Mouse (Mus musculus) stomach, embryonic 15.5 days (tissue): ENCODE measurements around the gene Slc25a12. TPM values are rescaled to one million over a fixed set of nuclear protein-coding genes. Genes with fewer than 3 reads are reported as not detected.

Experiments used
- ATAC-seq: fragments of 200-750 bp; cut with Nextera tagmentation; 2 replicates; pipeline ENCODE4 v1.8.0; 2017; ENCODE audit warnings: low read depth, moderate number of reproducible peaks, moderate TSS enrichment; ENCODE audit not compliant: insufficient read depth, low FRiP score
- H3K27ac ChIP-seq: fragments of 300-500 bp; sonication (generic); 2 replicates; pipeline ENCODE4 v1.5.1; 2015; ENCODE audit warnings: mild to moderate bottlenecking, inconsistent platforms
- H3K27me3 ChIP-seq: fragments of 300-500 bp; sonication (generic); replicated peaks from 2 replicates; pipeline ENCODE4 v1.6.1; 2015; ENCODE audit warnings: inconsistent platforms
- H3K36me3 ChIP-seq: fragments of 300-500 bp; sonication (generic); 2 replicates; pipeline ENCODE4 v1.6.1; 2015; ENCODE audit warnings: inconsistent platforms
- H3K4me1 ChIP-seq: fragments of 300-500 bp; sonication (generic); 2 replicates; pipeline ENCODE4 v1.6.1; 2015; ENCODE audit warnings: inconsistent platforms
- H3K4me2 ChIP-seq: fragments of 300-500 bp; sonication (generic); 2 replicates; pipeline ENCODE4 v1.6.1; 2015; ENCODE audit warnings: mild to moderate bottlenecking, inconsistent platforms
- H3K4me3 ChIP-seq: fragments of 300-500 bp; sonication (generic); replicated peaks from 2 replicates; pipeline ENCODE4 v1.5.1; 2015; ENCODE audit warnings: inconsistent platforms
- H3K9ac ChIP-seq: fragments of 300-500 bp; sonication (generic); 2 replicates; pipeline ENCODE4 v1.6.1; 2015; ENCODE audit warnings: inconsistent platforms
- H3K9me3 ChIP-seq: fragments of 300-500 bp; sonication (generic); 2 replicates; pipeline ENCODE4 v1.6.1; 2016; ENCODE audit warnings: inconsistent platforms
- WGBS: fragments of 180-500 bp; shearing (Covaris S2); methylation state at CpG from one replicate; pipeline ENCODE4 v1.1.7; 2015; 5-methylcytosine and 5-hydroxymethylcytosine counted together
- polyA plus RNA-seq: library from polyadenylated mRNA; unstranded; fragments of >200 nt; fragmentation: Nextera tagmentation; extraction: Ambion mirVana; gene quantifications from 2 replicates; pipeline ENCODE4 v1.2.1, GENCODE M21; 2015

Gene Slc25a12
- polyA plus RNA-seq, 1 experiment from 2014 or later, result 30.0 TPM

DNA sequence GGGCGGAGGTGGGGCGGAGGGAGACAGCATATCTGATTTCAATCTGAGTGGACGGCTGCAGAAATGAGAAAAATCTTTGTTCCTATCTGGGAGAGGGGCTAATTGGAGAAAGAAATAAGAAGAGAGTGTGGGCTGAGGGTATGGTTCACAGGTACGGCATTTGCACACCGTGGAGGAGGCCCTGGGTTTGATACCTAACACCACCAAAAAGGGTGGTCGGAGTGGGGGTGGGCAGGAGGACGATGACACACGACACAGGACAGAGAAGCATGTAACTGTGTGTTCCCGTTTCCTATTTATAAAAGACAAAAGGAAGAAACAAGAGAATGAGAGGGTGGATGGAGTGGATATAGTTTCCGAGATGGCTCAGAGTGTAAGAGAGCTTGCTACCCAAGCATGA is 20.4 kb downstream of the Slc25a12 start:
- Histone ChIP-seq H3K9me3 (no peaks in the 10 kb centered on the region), H3K4me2 (no peak overlapping the region), H3K27me3 (no peaks in the 10 kb centered on the region), H3K4me3 (no peak overlapping the region), H3K4me1 (no peaks in the 10 kb centered on the region), H3K27ac (no peak overlapping the region), H3K9ac (no peak overlapping the region), H3K36me3 (0 out of 2 replicates have a peak, but pooled peaks cover 8% of the 10 kb centered on the region)
- no peak for ATAC-seq
- WGBS, result 91% methylated on average over 10 of the region's 10 CpGs

DNA sequence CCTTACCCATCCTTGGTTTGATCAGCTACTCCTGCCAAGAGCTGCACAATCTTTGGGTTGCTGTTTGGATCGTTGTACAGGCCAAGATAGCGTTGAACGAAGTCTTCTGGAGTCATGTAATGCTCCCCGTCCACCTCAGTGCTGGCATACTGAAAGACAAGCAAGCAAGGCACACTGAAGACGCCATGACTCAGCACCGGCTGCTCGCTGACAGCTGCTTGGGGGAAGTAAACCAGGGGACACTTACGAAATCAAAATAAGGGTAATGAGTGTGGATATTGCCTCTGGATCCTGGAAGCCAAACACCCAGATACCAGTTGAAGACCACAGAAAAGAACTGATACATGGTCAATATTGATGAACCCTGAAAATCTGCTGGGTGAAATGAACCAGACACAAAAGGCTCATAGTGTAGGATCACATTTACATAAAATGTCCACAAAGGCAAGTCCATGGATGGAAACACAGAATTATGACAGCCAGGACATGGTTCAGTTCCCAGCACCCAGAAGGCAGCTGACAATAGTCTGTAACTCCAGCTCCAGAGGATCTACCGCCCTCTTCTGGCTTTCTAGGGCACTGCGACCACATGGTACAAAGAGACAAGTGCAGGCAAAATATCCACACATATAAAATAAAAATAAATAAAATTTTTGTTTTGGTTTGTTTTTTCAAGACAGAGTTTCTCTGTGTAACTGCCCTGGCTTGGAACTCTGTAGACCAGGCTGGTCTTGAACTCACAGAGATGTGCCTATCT is 23.5 kb downstream of the Slc25a12 start:
- Histone ChIP-seq H3K9ac (no peak overlapping the region), H3K4me3 (no peak overlapping the region), H3K27me3 (no peaks in the 10 kb centered on the region), H3K36me3 (0 out of 2 replicates have a peak, but pooled peaks cover 8% of the 10 kb centered on the region), H3K4me2 (no peak overlapping the region), H3K27ac (no peak overlapping the region), H3K9me3 (no peaks in the 10 kb centered on the region), H3K4me1 (no peaks in the 10 kb centered on the region)
- 91% methylated on average over 10 of the region's 10 CpGs for WGBS
- no peak for ATAC-seq

DNA sequence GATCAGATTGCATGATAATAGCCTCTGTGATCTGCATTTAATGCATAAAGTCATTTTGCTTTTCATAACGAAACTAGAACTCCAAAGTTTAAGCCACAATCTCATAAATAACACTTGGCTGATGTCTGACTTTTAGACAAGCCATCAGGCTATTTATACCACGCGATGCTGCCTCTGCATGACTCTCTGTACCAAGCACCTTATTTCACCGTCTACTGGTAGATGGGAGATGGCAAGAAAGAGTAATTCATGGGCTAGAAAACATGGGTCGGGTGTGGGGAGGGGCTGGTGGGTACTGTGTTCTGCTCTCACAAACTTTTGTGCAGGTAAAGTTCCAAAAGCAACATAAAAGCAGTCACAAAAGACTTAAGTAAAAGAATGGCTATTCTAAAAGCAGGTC is 27.4 kb downstream of the Slc25a12 start:
- no peaks in the 10 kb centered on the region for H3K27me3 ChIP-seq
- H3K27ac ChIP-seq, result no peak overlapping the region
- H3K9ac ChIP-seq, result no peak overlapping the region
- 67% methylated on average over 5 of the region's 5 CpGs for WGBS
- H3K9me3 ChIP-seq, result no peaks in the 10 kb centered on the region
- no peak overlapping the region for H3K4me3 ChIP-seq
- H3K4me2 ChIP-seq, result no peak overlapping the region
- no peaks in the 10 kb centered on the region for H3K4me1 ChIP-seq
- ATAC-seq, result no peak
- H3K36me3 ChIP-seq, result 0 out of 2 replicates have a peak, but pooled peaks cover 8% of the 10 kb centered on the region

DNA sequence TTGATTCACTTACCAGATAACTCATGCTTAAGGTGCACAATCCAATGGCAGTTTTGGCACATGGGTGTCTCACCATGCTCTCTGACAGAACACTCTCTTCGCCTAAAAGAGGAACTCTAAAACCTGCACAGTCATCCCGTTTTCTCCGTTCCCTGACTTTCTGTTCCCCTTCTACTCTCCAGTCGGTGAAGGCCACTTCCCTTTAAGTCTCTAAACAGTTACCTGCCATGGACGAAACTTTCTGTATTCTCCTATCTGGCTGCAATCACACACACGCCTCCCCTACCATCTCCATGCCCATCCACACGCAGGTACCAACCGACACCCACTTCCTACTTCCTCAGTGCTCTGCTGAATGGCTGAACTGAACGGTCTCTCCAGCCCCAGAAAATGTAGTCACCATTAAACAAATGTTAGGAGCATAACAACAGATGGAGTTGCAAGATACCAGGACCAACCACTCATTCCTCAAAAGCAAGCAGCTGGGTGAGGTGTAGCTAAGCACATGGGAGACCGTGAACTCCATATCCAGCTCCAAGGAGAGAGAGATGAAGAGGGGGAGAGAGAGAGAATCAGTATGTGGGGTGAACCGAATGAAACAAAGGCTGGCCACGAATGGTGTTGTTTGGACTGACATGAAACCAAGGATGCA is 29.3 kb downstream of the Slc25a12 start:
- no peak overlapping the region for H3K27ac ChIP-seq
- H3K4me1 ChIP-seq, result no peaks in the 10 kb centered on the region
- no peak for ATAC-seq
- 78% methylated on average over 12 of the region's 12 CpGs for WGBS
- no peaks in the 10 kb centered on the region for H3K27me3 ChIP-seq
- no peak overlapping the region for H3K4me2 ChIP-seq
- H3K4me3 ChIP-seq, result no peak overlapping the region
- H3K36me3 ChIP-seq, result 0 out of 2 replicates have a peak, but pooled peaks cover 4% of the 10 kb centered on the region
- no peak overlapping the region for H3K9ac ChIP-seq
- H3K9me3 ChIP-seq, result no peaks in the 10 kb centered on the region

DNA sequence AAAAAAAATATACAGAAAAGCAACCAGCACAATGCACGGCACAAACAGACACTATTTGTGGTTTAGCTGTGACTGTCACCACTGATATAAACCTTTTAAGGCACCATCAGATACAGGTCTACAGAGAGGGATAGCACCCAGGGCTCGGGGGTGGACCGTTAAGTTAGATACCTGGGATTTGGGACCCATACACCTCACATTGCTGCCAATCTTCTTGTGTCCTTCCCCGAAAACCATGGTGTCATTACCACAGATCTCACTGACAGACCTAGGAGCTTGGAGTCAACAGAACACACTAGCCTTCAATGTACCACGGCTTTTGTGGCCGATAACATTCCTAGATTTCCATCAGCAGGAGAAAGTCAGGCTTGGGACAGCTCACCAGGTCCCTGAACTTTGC is 30.9 kb downstream of the Slc25a12 start:
- 81% methylated on average over 6 of the region's 6 CpGs for WGBS
- Histone ChIP-seq H3K27me3 (no peaks in the 10 kb centered on the region), H3K27ac (no peak overlapping the region), H3K36me3 (peaks cover 3% of the 10 kb centered on the region; the same call in 1 of the 2 replicates), H3K4me1 (no peaks in the 10 kb centered on the region), H3K9me3 (no peaks in the 10 kb centered on the region), H3K9ac (no peak overlapping the region), H3K4me2 (no peak overlapping the region), H3K4me3 (no peak overlapping the region)
- no peak for ATAC-seq

DNA sequence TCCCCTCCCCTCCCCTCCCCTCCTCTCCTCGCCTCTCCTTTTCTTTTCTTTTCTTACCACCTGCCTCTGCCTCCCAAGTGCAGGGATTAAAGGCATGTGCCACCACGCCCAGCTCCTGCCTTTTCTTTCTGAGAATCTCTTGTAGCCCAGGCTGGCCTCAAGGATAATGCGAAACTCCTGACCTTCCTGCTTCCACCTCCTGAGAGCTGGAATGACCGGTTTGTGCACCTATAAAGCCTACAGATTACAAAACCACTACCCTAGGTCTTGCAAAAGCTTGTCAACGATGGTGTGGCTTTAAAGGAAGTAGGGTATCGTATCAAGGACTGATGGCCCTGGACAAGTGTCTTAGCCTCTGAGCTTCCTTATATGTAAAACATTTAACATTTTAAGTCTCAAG is 31.3 kb downstream of the Slc25a12 start:
- H3K36me3 ChIP-seq, result peaks cover 3% of the 10 kb centered on the region; the same call in 1 of the 2 replicates
- H3K9ac ChIP-seq, result no peak overlapping the region
- no peaks in the 10 kb centered on the region for H3K27me3 ChIP-seq
- WGBS, result 76% methylated on average over 5 of the region's 6 CpGs
- no peaks in the 10 kb centered on the region for H3K4me1 ChIP-seq
- H3K9me3 ChIP-seq, result no peaks in the 10 kb centered on the region
- H3K4me2 ChIP-seq, result no peak overlapping the region
- H3K4me3 ChIP-seq, result no peak overlapping the region
- no peak overlapping the region for H3K27ac ChIP-seq
- no peak for ATAC-seq

DNA sequence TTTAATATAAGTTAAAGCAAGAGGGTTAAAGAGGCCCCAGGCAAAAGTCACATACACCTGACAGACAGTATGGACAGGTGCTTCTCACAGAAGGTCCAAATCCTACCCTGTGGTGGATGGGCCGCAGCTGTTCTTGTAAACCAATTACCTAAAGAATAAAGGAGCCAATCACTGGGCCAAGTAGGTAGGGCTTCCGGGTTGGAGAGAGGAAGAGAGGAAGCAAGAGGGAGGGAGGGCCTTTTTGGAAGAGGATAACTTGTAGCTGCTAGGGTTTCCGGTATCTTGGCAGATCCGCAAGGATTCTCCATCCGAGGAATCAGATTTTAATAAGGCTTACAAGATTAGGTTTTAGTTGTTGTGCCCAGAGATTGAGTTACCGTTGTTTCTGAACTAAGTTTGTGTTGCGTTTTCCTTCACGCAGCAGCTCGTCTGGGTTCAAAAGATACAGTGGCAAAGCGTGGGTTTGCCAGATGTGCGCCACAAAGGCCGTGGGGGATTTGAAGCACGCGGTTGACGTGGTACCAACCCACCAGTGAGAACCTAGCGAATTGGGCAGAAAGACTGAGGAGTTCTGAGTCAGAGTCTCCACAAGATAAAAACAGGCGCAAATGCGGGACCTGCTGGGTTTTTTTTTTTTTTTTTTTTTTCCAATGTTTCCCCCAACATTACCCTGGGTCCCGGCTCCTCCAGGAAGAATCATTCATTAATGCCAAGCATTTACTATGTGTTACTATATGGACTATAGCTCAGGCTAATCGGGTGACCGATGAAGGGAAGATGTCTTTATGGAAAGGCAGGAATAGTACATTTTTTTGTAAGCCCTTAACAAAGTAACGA is 33.3 kb downstream of the Slc25a12 start:
- WGBS, result 91% methylated on average over 22 of the region's 22 CpGs
- Histone ChIP-seq H3K4me3 (no peak overlapping the region), H3K9me3 (no peaks in the 10 kb centered on the region), H3K27me3 (no peaks in the 10 kb centered on the region), H3K27ac (no peak overlapping the region), H3K4me2 (no peak overlapping the region), H3K4me1 (no peaks in the 10 kb centered on the region), H3K9ac (no peak overlapping the region), H3K36me3 (peaks cover 3% of the 10 kb centered on the region; the same call in 1 of the 2 replicates)
- ATAC-seq, result no peak

DNA sequence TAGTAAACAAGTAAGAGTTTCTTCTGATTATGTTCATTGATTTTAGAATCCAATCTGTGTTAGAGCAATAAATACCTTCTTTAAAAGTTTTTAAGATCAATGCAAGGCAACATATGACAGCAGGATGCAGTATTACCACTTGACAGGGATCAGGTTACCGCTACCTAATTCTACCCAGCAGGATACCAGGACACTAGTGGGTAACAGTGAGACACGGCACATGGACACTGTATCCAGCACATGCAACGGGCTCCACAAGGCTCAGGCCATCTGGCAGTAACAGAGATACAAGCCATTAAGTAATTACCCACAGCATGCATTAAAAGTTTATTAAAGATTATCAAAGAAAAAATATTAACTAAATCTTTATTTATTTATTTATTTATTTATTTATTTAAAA is 37.8 kb downstream of the Slc25a12 start:
- WGBS, result 91% methylated on average over 3 of the region's 3 CpGs
- no peak overlapping the region for H3K9ac ChIP-seq
- no peak overlapping the region for H3K4me3 ChIP-seq
- no peak overlapping the region for H3K27ac ChIP-seq
- no peak overlapping the region for H3K4me2 ChIP-seq
- no peaks in the 10 kb centered on the region for H3K9me3 ChIP-seq
- no peaks in the 10 kb centered on the region for H3K27me3 ChIP-seq
- H3K4me1 ChIP-seq, result no peaks in the 10 kb centered on the region
- no peak for ATAC-seq
- H3K36me3 ChIP-seq, result peaks cover 3% of the 10 kb centered on the region; the same call in 1 of the 2 replicates

DNA sequence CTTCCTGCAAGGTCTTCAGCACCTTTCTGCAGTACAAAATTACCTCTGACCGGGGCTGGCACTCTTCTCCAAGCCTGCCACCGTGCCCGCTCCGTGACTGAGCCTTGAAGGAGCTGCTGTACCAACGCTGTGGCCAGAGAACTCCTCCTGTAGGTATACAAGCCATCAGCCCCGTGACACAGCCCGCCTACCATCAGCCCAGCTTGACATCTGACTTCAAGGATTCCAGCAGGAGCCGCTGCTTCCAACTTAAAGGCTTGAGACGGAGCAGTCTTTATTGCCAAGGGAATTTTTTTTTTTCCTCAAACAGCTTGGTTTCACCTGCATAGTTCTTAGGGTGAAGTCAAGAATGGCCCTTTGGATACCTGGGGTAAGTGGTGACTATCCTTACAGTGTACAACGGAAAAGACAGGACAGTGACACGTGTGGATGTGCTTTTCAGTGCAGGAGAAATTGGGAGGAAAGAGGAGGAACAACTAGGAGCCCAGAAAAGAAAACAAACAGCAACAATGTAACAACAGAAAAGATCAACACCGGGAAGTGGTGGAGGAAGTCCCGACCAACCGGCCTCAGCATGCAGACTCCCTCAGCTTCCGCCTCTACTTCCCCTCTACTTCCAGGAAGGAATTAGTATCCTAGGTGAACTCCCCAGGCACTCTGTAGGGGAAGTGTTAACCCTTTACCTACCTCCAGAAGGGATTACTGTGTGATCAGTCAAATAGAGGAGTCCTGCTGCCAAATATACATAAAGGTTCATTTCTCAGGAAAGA is 39.0 kb downstream of the Slc25a12 start:
- Histone ChIP-seq H3K4me2 (no peak overlapping the region), H3K9me3 (no peaks in the 10 kb centered on the region), H3K4me1 (no peaks in the 10 kb centered on the region), H3K36me3 (peaks cover 3% of the 10 kb centered on the region; the same call in 1 of the 2 replicates), H3K4me3 (no peak overlapping the region), H3K27ac (no peak overlapping the region), H3K9ac (no peak overlapping the region), H3K27me3 (no peaks in the 10 kb centered on the region)
- WGBS, result 58% methylated on average over 15 of the region's 15 CpGs
- no peak for ATAC-seq

DNA sequence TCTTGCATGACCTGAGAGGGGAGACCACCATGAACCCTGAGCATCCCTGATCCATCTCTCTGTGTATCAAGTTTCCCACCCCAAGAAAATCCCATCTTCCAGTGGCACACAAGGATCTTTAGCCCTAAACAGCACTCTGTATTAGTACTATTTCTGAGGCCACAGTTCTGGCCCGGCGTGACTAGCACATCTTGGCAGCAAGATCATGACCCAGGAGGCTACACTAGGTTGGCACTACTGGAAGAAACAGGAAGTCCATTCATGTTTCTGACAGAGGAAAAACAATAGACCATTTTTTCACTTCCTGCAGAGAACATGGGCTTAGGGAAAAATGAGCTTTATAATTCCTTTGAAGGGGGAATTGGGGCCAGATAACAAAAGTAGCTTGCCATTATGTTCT is 39.8 kb downstream of the Slc25a12 start:
- Histone ChIP-seq H3K36me3 (no peaks in the 10 kb centered on the region), H3K27ac (no peak overlapping the region), H3K4me3 (no peak overlapping the region), H3K4me2 (no peak overlapping the region), H3K9ac (no peak overlapping the region), H3K9me3 (no peaks in the 10 kb centered on the region), H3K4me1 (no peaks in the 10 kb centered on the region), H3K27me3 (no peaks in the 10 kb centered on the region)
- 67% methylated on average over 2 of the region's 2 CpGs for WGBS
- ATAC-seq, result no peak

DNA sequence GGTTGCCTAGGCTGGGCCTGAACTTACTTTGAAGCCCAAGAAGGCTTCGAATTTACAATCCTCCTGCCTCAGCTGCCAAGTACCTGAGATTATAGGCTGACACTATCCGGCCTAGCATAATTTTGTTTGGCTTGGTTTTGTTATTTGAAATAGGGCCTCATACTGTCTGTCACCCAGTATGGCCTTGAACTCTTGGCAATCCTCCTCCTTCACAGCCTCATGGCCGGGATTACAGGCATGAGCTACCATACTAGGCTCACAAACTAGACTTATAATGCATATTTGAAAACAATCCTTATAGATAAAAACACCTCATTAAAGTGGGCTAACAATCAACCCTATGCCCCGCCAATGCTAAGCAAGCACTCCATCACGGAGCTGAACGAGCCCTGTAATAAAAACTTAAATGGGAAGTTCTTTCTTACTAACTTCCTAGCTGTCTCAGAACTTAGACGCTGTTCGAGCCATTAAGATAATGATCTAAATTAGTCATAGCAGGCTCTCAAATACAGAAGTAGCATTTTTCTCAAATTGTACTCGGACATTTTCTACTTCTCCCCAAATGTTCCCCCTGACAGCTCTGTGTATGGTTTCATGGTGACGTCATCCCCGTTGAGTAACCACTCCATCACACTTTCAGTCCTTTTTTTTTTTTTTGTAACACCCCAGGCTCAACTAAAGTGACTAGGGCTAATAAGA is 40.6 kb downstream of the Slc25a12 start:
- H3K4me3 ChIP-seq, result no peak overlapping the region
- H3K4me1 ChIP-seq, result no peaks in the 10 kb centered on the region
- no peaks in the 10 kb centered on the region for H3K9me3 ChIP-seq
- H3K27ac ChIP-seq, result no peak overlapping the region
- H3K9ac ChIP-seq, result no peak overlapping the region
- H3K27me3 ChIP-seq, result no peaks in the 10 kb centered on the region
- no peak overlapping the region for H3K4me2 ChIP-seq
- H3K36me3 ChIP-seq, result no peaks in the 10 kb centered on the region; the same call in 1 of the 2 replicates
- WGBS, result 73% methylated on average over 11 of the region's 11 CpGs
- ATAC-seq, result no peak
